Mouse (Mus musculus): ENCODE measurements around the gene Fam214a.

The Fam214a gene

DNA sequence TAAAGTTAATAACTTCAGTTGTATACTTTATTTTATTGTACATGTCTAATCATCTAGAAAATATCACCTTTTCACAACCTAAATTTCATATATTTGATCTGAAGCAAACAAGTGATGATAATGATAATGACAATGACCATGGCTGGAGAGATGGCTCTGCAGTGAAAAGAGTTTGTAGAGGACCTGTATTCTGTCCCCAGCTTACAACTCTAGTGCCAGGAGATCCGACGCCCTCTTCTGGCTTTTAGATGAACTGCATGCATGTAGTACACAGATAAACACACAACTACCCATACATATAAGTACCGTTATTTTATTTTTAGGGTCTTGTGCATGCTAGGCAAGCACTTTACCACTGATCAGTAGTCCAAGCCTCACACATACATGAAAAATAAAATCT lies 1.2 kb upstream of the Fam214a start:
- DNase-seq (ENCODE audit: low spot score): peak; percentile 26

GRCm38 (mm10) chr9:74952106-74952505 lies 578 bp upstream of the Fam214a start:
- peak; percentile 41 for DNase-seq (ENCODE audit: low spot score)

GRCm38 (mm10) chr9:74953265-74953958 lies 728 bp downstream of the Fam214a start:
- peak; percentile 82 for DNase-seq (ENCODE audit: low spot score)

- DNase-seq (ENCODE audit: low spot score): no peak
Observed at GRCm38 (mm10) chr9:74953959-74954279, 1.2 kb downstream of the Fam214a start.

DNA sequence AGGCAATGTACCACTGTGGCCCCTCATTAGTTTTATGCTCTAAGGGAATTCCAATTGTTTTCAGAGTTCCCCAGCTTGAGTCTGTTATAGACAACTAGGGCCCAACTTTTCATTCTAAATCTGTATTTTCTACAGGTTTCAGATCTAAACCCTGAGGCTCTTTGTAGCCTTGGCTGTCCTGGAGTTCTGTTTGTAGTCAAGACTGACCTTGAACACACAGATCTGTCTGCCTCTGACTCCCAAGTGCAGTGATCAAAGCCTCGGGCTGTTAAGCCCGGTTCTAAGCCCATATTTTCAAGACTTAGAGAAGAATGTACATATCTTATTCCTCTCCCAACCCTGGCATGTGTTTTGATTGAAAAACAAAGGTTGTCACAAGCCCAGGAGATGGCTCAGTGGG lies 1.7 kb downstream of the Fam214a start:
- DNase-seq (ENCODE audit: low spot score): no peak

GRCm38 (mm10) chr9:74960630-74961029 lies 7.9 kb downstream of the Fam214a start:
- no peak for DNase-seq (ENCODE audit: low spot score)

DNA sequence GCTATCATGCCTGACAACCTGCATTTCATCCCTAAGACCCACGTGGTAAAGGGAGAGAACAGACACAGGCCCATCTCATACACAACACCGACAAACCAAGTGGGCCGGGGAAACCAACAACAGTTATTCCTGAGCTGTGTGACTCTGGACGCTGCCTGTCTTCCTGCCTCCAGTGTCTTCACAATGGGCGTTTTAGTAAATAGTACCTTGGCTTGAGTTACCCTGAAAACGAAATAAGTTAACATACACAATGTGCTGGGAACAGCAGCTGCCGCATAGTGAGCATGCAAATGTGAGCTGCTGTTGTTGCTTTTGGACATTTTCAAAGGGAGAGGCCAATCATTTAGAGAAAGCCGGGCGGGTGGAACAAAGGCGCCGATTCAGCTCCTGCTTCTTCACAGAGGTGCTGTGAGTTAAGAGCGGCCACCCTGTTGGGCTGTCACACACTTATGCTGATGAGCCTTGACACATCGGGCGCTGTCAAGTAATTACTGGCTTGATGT lies 8.4 kb downstream of the Fam214a start:
- DNase-seq (ENCODE audit: low spot score): no peak

DNA sequence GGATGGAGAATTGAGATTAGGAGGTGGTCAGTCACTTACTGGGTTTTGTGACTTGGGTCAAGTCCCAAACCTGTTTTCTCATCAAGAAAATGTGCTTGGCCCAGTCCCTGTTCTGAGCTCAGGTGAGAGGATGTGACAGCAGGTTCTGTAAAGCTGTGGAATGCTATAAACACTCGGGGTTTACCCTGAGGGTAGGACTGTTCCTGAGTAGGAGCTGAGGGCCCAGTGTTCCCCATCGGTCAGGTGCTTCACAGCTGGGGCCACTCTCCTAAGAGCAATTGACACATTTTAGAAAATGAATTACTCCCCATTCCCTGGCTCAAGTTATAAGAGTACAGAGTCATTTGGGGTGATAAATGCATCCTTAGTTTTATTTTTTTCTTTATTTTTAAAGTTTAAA lies 11.3 kb downstream of the Fam214a start:
- no peak for DNase-seq (ENCODE audit: low spot score)

DNA sequence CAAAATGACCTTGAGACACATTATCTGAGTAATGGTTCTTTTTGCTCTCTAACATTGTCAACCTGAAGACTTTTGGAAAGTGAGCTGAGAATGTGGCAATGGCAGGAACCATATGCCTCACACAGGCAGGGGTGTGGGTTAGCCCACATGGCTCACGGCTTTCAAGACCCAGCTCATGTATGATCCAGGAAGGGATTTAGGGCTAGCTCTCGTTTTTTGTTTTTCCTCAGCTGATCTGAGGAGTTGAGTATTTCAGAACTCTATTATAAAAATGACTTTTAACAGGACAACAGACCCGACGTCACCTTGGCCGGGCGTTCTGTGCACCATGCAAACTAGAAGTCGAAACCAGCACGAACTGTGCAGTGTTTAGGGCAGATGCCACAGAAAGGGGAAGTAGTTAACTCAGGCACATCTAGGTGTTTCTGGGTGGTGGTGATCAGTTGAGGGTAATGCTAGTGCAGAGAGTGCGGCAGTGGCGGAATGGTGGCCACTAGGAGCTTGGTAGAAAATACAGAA lies 12.2 kb downstream of the Fam214a start:
- peak; percentile 19 for DNase-seq (ENCODE audit: low spot score)

DNA sequence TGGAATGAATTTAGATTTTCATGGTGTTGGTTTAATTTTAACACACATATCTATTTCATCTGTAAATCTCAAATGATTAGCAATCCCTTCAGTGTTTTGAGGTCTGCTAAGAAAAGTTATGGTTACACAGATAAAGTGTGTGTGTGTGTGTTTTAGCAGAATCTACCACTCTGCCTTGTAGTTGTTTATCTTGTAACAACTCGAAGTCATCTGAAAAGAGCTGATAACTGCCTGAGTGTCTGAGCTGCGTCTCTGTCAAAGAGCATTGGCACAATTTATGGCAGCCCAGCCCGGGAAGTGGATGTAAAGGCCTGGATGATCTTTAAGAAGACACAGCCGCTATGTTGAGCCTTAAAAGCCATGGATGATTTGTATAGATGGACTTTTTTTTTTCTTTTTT lies 13.5 kb downstream of the Fam214a start:
- no peak for DNase-seq (ENCODE audit: low spot score)

GRCm38 (mm10) chr9:74968647-74969428 lies 16.2 kb downstream of the Fam214a start:
- DNase-seq (ENCODE audit: low spot score): no peak

GRCm38 (mm10) chr9:74970591-74970990 lies 17.9 kb downstream of the Fam214a start:
- DNase-seq (ENCODE audit: low spot score): no peak

- no peak for DNase-seq (ENCODE audit: low spot score)
Observed at GRCm38 (mm10) chr9:74971191-74971976, 18.7 kb downstream of the Fam214a start.

DNA sequence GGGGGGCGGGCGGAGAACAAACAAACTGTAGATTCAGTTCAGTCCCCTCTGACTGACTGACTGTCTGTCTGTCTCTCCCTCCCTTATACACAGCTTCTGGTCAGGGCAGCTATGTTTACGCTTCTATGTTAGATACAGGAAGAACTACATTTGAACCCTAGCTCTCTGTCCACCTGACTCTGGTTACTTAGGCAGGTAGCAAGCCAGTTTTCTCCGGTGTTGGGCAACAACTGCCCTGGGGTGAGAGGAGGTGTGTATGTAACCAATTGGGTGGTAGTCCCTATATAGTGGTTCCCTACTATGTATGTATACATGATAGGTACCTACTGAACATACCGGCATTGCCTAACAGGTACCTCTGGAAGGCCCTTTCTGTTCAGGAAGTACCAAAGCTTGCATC lies 20.1 kb downstream of the Fam214a start:
- no peak for DNase-seq (ENCODE audit: low spot score)

- no peak for DNase-seq (ENCODE audit: low spot score)
Observed at GRCm38 (mm10) chr9:74973154-74973553, 20.5 kb downstream of the Fam214a start.

GRCm38 (mm10) chr9:74974758-74975157 lies 22.1 kb downstream of the Fam214a start:
- DNase-seq (ENCODE audit: low spot score): no peak

- DNase-seq (ENCODE audit: low spot score): no peak
Observed at GRCm38 (mm10) chr9:74975416-74975815, 22.7 kb downstream of the Fam214a start.

GRCm38 (mm10) chr9:74975911-74976563 lies 23.4 kb downstream of the Fam214a start:
- DNase-seq (ENCODE audit: low spot score): peak; percentile 90

DNA sequence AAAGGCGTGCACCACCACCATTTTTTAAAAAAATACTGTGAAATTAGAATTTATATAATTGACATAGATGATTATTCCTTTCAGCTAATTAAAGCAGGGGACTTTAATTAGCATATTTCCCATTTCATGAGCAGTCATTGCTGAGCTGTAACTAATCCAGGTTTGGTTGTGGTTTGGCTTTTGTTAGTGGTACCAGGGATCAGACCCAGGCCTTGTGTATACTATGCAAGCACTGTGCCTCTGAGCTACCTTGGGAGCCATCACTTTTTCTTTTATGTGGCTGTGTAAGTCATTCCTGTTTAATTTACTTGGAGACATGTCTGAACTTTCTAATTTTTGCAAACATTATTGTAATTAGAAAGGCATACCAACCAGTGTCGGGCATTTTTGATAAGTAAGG lies 24.6 kb downstream of the Fam214a start:
- DNase-seq (ENCODE audit: low spot score): no peak

DNA sequence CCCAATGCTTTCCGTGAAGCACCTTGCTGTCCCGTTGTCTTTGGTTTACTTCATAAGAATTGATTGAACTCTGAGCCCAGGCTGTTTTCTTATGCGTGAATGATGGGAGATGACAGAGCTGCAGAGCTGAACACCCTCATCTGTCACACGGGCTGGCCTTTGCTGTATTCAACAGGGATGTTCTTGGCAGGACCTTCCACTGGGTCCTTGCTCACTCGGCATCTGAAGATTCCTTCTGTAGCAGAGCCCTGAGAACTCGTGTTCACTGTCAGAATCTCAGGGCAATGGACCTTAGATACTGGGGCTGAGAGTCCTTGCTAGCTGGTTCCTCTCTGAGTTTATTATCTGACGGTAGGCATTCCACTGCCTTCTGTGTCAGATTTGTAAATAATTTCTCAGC lies 25.3 kb downstream of the Fam214a start:
- no peak for DNase-seq (ENCODE audit: low spot score)

DNA sequence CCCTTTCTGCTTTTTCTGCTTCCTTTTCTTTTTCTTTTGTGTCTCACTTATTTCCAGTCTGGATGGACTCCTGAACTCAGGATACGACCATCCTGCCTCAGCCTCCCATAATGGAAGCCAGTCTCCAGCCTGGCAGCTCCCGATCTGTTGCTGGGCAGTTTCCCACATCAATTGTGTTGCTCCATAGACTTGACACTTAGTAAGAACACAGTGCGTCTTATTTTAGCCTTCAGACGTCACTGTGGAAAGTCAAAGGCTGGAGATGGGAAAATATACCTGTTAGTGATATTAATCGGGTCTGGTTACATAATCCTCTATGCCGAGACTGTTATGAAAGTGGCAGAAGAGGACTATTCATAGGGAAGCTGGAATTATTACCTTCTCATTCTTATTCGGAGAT lies 26.2 kb downstream of the Fam214a start:
- DNase-seq (ENCODE audit: low spot score): no peak

GRCm38 (mm10) chr9:74979371-74979770 lies 26.7 kb downstream of the Fam214a start:
- DNase-seq (ENCODE audit: low spot score): no peak
